Mouse (Mus musculus) erythroblast, embryonic 14.5 days (primary cell): ENCODE data around the gene Myo1c.

Source experiments
- GATA1 ChIP-seq: IDR thresholded peaks from 2 replicates; pipeline ENCODE4 v1.6.1; 2012; ENCODE audit warnings: low read length, inconsistent platforms, mixed read lengths
- TAL1 ChIP-seq: IDR thresholded peaks from 3 replicates; pipeline ENCODE4 v1.6.1; 2012; ENCODE audit warnings: low read length, inconsistent platforms, mixed read lengths

- TF ChIP-seq GATA1 = no peak
- no peak for TF ChIP-seq TAL1
Observed at GRCm38 (mm10) chr11:75650311-75650710, at the start of gene Myo1c.
